Mouse (Mus musculus) neural tube, embryonic 11.5 days (tissue): Measurements from ENCODE around the gene Nid1. TPM values are rescaled to one million over a fixed set of nuclear protein-coding genes. Genes with fewer than 3 reads are reported as not detected.

ENCODE experiments used
- ATAC-seq: fragments of 200-750 bp; cut with Nextera tagmentation; 2 replicates; pipeline ENCODE4 v1.8.0; 2017; ENCODE audit warnings: moderate number of reproducible peaks, mild to moderate bottlenecking, moderate TSS enrichment, moderate library complexity; ENCODE audit not compliant: insufficient read depth, low FRiP score, low TSS enrichment
- DNase-seq: peaks from one replicate; pipeline ENCODE4 v3.0.0-alpha.2; 2015; ENCODE audit warnings: low spot score
- H3K27ac ChIP-seq: fragments of 300-500 bp; sonication (generic); 2 replicates; pipeline ENCODE4 v1.5.1; 2014; ENCODE audit warnings: low read depth, mild to moderate bottlenecking, low read length
- H3K27me3 ChIP-seq: fragments of 300-500 bp; sonication (generic); 2 replicates; pipeline ENCODE4 v1.6.1; 2014; ENCODE audit warnings: mild to moderate bottlenecking, low read length, mixed read lengths; ENCODE audit not compliant: control insufficient read depth, insufficient read depth
- H3K36me3 ChIP-seq: fragments of 300-500 bp; sonication (generic); 2 replicates; pipeline ENCODE4 v1.6.1; 2014; ENCODE audit warnings: mild to moderate bottlenecking, low read length, moderate library complexity, mixed read lengths; ENCODE audit not compliant: control insufficient read depth, insufficient read depth
- H3K4me1 ChIP-seq: fragments of 300-500 bp; sonication (generic); 2 replicates; pipeline ENCODE4 v1.6.1; 2014; ENCODE audit warnings: low read length, mixed read lengths; ENCODE audit not compliant: control insufficient read depth, insufficient read depth
- H3K4me2 ChIP-seq: fragments of 300-500 bp; sonication (generic); 2 replicates; pipeline ENCODE4 v1.6.1; 2014; ENCODE audit warnings: low read depth, mild to moderate bottlenecking, moderate library complexity
- H3K4me3 ChIP-seq: fragments of 300-500 bp; sonication (generic); 2 replicates; pipeline ENCODE4 v1.5.1; 2014; ENCODE audit warnings: low read depth, low read length
- H3K9ac ChIP-seq: fragments of 300-500 bp; sonication (generic); 2 replicates; pipeline ENCODE4 v1.6.1; 2014; ENCODE audit warnings: mild to moderate bottlenecking, low read length
- H3K9me3 ChIP-seq: fragments of 300-500 bp; sonication (generic); 2 replicates; pipeline ENCODE4 v1.6.1; 2016; ENCODE audit warnings: low read length; ENCODE audit not compliant: control insufficient read depth
- WGBS: fragments of 180-500 bp; shearing (Covaris S2); extraction: QIAGEN DNeasy Blood & Tissue Kit; methylation state at CpG from one replicate; pipeline ENCODE4 v1.1.7; 2014; 5-methylcytosine and 5-hydroxymethylcytosine counted together
- polyA plus RNA-seq: library from polyadenylated mRNA; unstranded; fragments of >200 nt; fragmentation: Nextera tagmentation; extraction: Ambion mirVana; gene quantifications from 2 replicates; pipeline ENCODE4 v1.2.1, GENCODE M21; 2014

Nid1 gene
- polyA plus RNA-seq, 1 experiment from 2014 or later: 53.1 TPM

GRCm38 (mm10) chr13:13479986-13480385 lies 42.6 kb downstream of the Nid1 start:
- WGBS: 29% methylated on average over 2 of the region's 2 CpGs
- H3K4me2 ChIP-seq: no peak overlapping the region
- no peaks in the 10 kb centered on the region for H3K9me3 ChIP-seq
- no peak for DNase-seq
- H3K4me3 ChIP-seq: no peak overlapping the region
- H3K36me3 ChIP-seq: no peaks in the 10 kb centered on the region
- H3K27ac ChIP-seq: no peak overlapping the region
- no peaks in the 10 kb centered on the region for H3K27me3 ChIP-seq
- ATAC-seq: 0 out of 2 replicates have a peak, but pooled peaks have one; percentile 23
- no peak overlapping the region for H3K9ac ChIP-seq
- 0 out of 2 replicates have a peak, but pooled peaks cover 2% of the 10 kb centered on the region for H3K4me1 ChIP-seq

DNA sequence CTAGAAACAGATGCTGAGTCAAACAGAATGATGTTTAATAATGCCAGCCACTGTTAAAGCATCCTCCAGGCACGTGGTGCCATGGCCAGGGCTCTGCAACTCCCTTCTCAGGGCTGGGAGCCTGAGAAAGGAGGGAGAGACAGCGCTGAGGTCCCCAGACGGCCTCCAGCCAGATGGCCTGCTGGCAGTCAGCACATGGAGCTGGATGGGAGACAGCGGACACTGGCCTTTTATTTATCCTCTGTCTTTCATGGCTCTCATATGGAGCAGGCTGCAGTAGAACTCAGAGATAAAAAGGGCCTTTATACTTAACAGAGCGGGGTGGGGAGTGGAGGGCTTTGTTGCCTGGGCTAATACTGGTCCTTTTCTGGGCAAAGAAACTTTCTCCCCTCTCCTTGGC lies 43.7 kb downstream of the Nid1 start:
- H3K9me3 ChIP-seq: no peaks in the 10 kb centered on the region
- peak; percentile 51; the same call in 1 of the 2 replicates for ATAC-seq
- no peak overlapping the region for H3K9ac ChIP-seq
- DNase-seq: peak; percentile 44
- H3K27ac ChIP-seq: peak overlapping the region; percentile 50; the same call in 1 of the 2 replicates
- H3K4me1 ChIP-seq: peaks cover 8% of the 10 kb centered on the region
- H3K36me3 ChIP-seq: no peaks in the 10 kb centered on the region
- no peak overlapping the region for H3K4me3 ChIP-seq
- H3K27me3 ChIP-seq: no peaks in the 10 kb centered on the region
- H3K4me2 ChIP-seq: no peak overlapping the region
- 26% methylated on average over 5 of the region's 5 CpGs for WGBS

DNA sequence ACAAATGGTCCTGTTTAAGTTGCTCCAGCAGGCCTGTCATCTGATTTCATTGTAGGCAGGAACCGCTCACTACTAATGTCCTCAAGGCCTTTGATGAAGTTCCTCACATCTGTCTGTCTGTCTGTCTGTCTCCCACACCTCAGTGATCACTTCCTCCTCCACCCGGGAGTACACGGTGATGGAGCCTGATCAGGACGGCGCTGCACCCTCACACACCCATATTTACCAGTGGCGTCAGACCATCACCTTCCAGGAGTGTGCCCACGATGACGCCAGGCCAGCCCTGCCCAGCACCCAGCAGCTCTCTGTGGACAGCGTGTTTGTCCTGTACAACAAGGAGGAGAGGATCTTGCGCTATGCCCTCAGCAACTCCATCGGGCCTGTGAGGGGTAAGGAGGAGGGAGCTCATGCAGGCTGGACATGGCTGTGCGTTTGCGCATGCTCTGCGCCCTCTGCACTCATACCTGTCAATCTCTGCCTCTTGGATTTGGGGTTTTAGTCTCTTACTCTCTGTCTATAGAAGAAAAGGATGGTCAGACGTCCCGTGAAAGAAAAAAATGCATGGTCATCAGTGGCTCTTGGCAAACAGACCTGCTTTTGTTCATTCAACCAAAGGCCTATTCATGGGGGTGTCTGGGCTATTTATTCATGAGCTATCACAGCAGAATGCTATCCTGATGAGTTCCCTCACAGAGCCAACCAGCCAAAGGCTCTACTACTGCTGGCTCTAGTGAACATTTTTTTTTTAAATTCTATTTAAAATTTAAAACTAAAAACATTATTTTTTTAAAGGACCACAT lies 44.7 kb downstream of the Nid1 start:
- Histone ChIP-seq H3K9me3 (no peaks in the 10 kb centered on the region), H3K27me3 (no peaks in the 10 kb centered on the region), H3K4me2 (no peak overlapping the region), H3K36me3 (no peaks in the 10 kb centered on the region), H3K4me1 (peaks cover 8% of the 10 kb centered on the region), H3K4me3 (no peak overlapping the region), H3K27ac (peak overlapping the region; percentile 50), H3K9ac (no peak overlapping the region)
- ATAC-seq: peak; percentile 51
- peak; percentile 17 for DNase-seq
- WGBS: 72% methylated on average over 16 of the region's 16 CpGs

DNA sequence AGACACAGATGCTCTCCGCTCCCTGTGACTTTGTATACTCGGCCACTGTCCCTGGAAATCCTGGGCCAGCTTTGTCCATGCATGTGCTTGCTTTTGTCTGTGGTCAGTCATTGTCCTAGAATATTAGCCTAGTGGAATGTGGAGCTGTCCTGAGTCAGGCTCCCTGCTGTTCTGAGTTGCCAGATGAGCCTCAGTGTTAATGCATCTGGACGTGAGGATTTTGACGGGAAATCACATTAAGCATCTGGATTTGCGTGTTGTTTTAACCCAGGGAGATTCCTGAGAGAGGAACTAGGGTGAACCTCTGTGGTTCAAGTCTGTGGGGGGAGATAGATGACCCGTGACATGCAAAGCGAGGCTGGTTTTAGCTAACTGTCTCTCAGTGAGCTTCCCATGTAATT lies 47.0 kb downstream of the Nid1 start:
- Histone ChIP-seq H3K27ac (no peak overlapping the region), H3K27me3 (no peaks in the 10 kb centered on the region), H3K4me2 (no peak overlapping the region), H3K9ac (no peak overlapping the region), H3K4me3 (no peak overlapping the region), H3K4me1 (peaks cover 8% of the 10 kb centered on the region), H3K9me3 (no peaks in the 10 kb centered on the region), H3K36me3 (no peaks in the 10 kb centered on the region)
- 27% methylated on average over 7 of the region's 7 CpGs for WGBS
- DNase-seq: peak; percentile 38
- no peak for ATAC-seq

DNA sequence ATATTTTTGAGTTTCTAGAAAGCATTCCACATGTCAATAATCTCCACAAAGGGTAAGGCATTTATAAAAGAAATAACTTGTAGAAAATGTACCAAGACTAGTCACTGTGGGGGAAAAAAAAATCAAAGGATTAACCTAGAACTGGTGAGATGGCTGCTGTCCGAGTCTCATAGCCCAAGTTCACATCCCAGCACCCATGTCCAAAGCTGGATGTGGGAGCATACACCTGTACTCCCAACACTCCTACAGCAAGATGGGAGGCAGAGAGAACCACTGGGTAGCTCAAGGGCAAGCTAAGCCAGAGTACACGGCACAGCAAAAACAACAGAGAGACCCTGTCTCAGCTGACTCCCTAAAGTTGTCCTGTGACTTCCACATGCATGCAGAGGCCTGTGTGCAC lies 47.5 kb downstream of the Nid1 start:
- no peak for ATAC-seq
- H3K4me1 ChIP-seq: peaks cover 8% of the 10 kb centered on the region
- WGBS: 62% methylated on average over 2 of the region's 2 CpGs
- no peak for DNase-seq
- H3K4me2 ChIP-seq: no peak overlapping the region
- H3K9me3 ChIP-seq: no peaks in the 10 kb centered on the region
- H3K27me3 ChIP-seq: no peaks in the 10 kb centered on the region
- no peak overlapping the region for H3K9ac ChIP-seq
- no peak overlapping the region for H3K4me3 ChIP-seq
- H3K36me3 ChIP-seq: no peaks in the 10 kb centered on the region
- no peak overlapping the region for H3K27ac ChIP-seq

DNA sequence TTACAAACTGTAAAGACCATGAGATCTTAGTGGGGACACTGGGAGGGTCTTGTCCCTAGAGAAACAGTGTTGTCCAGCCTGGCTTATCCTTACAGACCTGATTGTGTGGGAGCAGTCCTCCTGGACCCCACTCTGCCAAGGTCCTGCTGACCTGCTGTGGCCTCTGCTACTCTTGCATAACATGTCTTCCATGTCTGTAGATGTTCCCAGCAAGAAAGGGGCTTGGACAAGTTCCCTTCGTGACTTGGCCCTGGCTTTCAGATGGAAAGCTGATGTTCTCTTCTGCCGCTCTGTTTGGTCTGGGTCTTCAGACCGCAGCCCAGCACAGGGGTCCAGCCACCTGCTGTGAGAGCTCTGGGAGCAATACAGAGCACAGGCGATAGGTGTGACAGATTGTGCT lies 48.3 kb downstream of the Nid1 start:
- H3K9ac ChIP-seq: no peak overlapping the region
- no peak overlapping the region for H3K4me2 ChIP-seq
- H3K4me1 ChIP-seq: peaks cover 8% of the 10 kb centered on the region
- no peak overlapping the region for H3K27ac ChIP-seq
- H3K4me3 ChIP-seq: no peak overlapping the region
- DNase-seq: no peak
- 60% methylated on average over 4 of the region's 4 CpGs for WGBS
- no peaks in the 10 kb centered on the region for H3K36me3 ChIP-seq
- no peak for ATAC-seq
- no peaks in the 10 kb centered on the region for H3K27me3 ChIP-seq
- no peaks in the 10 kb centered on the region for H3K9me3 ChIP-seq

GRCm38 (mm10) chr13:13487851-13488250 lies 50.5 kb downstream of the Nid1 start:
- no peak overlapping the region for H3K27ac ChIP-seq
- 80% methylated on average over 1 of the region's 1 CpGs for WGBS
- DNase-seq (no peak), ATAC-seq (no peak)
- no peaks in the 10 kb centered on the region for H3K9me3 ChIP-seq
- H3K4me1 ChIP-seq: peaks cover 6% of the 10 kb centered on the region
- no peak overlapping the region for H3K4me2 ChIP-seq
- no peaks in the 10 kb centered on the region for H3K27me3 ChIP-seq
- H3K4me3 ChIP-seq: no peak overlapping the region
- no peak overlapping the region for H3K9ac ChIP-seq
- no peaks in the 10 kb centered on the region for H3K36me3 ChIP-seq

DNA sequence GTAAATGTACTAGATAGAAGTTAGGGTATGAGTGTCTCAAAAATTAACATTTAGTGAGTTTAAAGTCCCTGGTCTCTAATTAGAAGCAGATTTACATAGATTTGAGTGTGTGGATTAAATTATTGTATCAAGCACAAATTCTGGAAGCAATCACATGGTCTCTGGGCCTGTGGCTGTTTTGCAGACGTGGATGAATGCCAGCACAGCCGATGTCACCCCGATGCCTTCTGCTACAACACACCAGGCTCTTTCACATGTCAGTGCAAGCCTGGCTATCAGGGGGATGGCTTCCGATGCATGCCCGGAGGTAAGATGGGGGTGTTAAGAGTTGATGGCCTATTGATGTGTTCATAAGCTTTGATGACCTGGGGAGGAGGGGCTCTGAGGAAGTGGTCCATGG lies 52.5 kb downstream of the Nid1 start:
- H3K36me3 ChIP-seq: no peaks in the 10 kb centered on the region
- H3K27ac ChIP-seq: no peak overlapping the region
- H3K27me3 ChIP-seq: no peaks in the 10 kb centered on the region
- no peaks in the 10 kb centered on the region for H3K9me3 ChIP-seq
- no peak for DNase-seq
- no peak overlapping the region for H3K9ac ChIP-seq
- WGBS: 71% methylated on average over 5 of the region's 5 CpGs
- no peak for ATAC-seq
- no peak overlapping the region for H3K4me3 ChIP-seq
- peaks cover 6% of the 10 kb centered on the region for H3K4me1 ChIP-seq
- no peak overlapping the region for H3K4me2 ChIP-seq

GRCm38 (mm10) chr13:13492151-13492550 lies 54.8 kb downstream of the Nid1 start:
- no peak overlapping the region for H3K4me3 ChIP-seq
- no peak overlapping the region for H3K4me2 ChIP-seq
- no peaks in the 10 kb centered on the region for H3K4me1 ChIP-seq
- no peaks in the 10 kb centered on the region for H3K27me3 ChIP-seq
- WGBS: 81% methylated on average over 2 of the region's 2 CpGs
- no peaks in the 10 kb centered on the region for H3K36me3 ChIP-seq
- no peak overlapping the region for H3K9ac ChIP-seq
- DNase-seq: no peak
- no peak for ATAC-seq
- no peaks in the 10 kb centered on the region for H3K9me3 ChIP-seq
- H3K27ac ChIP-seq: no peak overlapping the region
